Mouse (Mus musculus) C2C12 (cell line): ENCODE measurements at regions not wholly inside any gene's neighbourhood (a gene's known extent, or its start where the extent isn't known, plus 50 kb on each side); places are given as distances from the start of the nearest gene placed in this dataset.

Experiments
- CEBPB ChIP-seq: IDR thresholded peaks from one replicate; pipeline ENCODE4 v1.6.1; 2011; ENCODE audit warnings: low read depth, mild to moderate bottlenecking, control low read depth, moderate library complexity
- CTCF ChIP-seq: IDR thresholded peaks from one replicate; pipeline ENCODE4 v1.5.1; 2011; ENCODE audit not compliant: control insufficient read depth, insufficient read depth, insufficient read length
- FOSL1 ChIP-seq: IDR thresholded peaks from one replicate; pipeline ENCODE4 v1.8.0; 2011; ENCODE audit warnings: mild to moderate bottlenecking, low read length; ENCODE audit not compliant: poor library complexity, insufficient read depth, severe bottlenecking
- MAX ChIP-seq: IDR thresholded peaks from one replicate; pipeline ENCODE4 v1.6.1; 2011; ENCODE audit warnings: mild to moderate bottlenecking, control low read depth
- MYOD1 ChIP-seq: IDR thresholded peaks from one replicate; pipeline ENCODE4 v1.6.1; 2011; ENCODE audit warnings: low read depth; ENCODE audit not compliant: control insufficient read depth, insufficient read length
- MYOG ChIP-seq: IDR thresholded peaks from one replicate; pipeline ENCODE4 v1.6.1; 2011; ENCODE audit not compliant: control insufficient read depth, insufficient read length; ENCODE audit errors: extremely low read depth
- USF1 ChIP-seq: IDR thresholded peaks from one replicate; pipeline ENCODE4 v1.6.1; 2011; ENCODE audit warnings: low read depth, mild to moderate bottlenecking, control low read depth, moderate library complexity

DNA sequence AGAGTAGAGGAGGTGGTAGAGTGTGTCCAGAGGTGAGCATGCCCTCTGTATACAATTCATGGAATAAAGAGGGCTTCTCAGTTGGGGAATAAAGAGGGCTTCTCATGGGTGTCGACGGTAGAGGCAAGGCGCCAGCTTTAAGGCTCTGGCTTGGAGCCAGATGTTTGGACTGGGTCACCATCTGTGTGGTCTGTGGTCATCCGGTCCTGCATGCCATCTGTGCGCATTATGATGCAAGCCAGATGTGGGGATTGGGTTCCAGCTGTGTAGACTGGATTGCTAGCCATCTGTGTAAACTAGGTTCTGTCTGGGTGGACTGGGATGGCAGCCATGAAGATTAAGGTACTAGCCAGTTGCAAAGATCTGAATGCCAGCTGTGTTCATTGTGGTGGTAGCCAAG lies 204.6 kb upstream of the Gjb5 start:
- TF ChIP-seq CTCF (no peak), MAX (no peak), USF1 (no peak), CEBPB (no peak), MYOG (no peak), MYOD1 (no peak), FOSL1 (no peak)
